Mouse (Mus musculus): ENCODE data around the gene Gtf2b.

Gtf2b gene

GRCm38 (mm10) chr3:142823606-142824005, 58.8 kb downstream of the Gtf2b start:
- DNase-seq, result no peak

- no peak for DNase-seq
Measured at GRCm38 (mm10) chr3:142826449-142827146, 61.8 kb downstream of the Gtf2b start.

GRCm38 (mm10) chr3:142832910-142833309, 68.1 kb downstream of the Gtf2b start:
- DNase-seq, result no peak
